Mouse (Mus musculus) heart, adult 8-10 months (tissue): ENCODE data around the gene Blm. TPM values are rescaled to one million over a fixed set of nuclear protein-coding genes. Genes with fewer than 3 reads are reported as not detected.

Experiments used
- DNase-seq: peaks from one replicate; pipeline ENCODE4 v3.0.0; 2022; ENCODE audit warnings: low spot score
- total RNA-seq, 4 experiments: library from RNA; stranded (reverse); gene quantifications; 2 replicates each; pipeline ENCODE4 v1.2.4; 2022

Blm gene
- total RNA-seq, 4 experiments from 2014 or later = 0.57 to 1.7 (median 1.2) TPM

DNA sequence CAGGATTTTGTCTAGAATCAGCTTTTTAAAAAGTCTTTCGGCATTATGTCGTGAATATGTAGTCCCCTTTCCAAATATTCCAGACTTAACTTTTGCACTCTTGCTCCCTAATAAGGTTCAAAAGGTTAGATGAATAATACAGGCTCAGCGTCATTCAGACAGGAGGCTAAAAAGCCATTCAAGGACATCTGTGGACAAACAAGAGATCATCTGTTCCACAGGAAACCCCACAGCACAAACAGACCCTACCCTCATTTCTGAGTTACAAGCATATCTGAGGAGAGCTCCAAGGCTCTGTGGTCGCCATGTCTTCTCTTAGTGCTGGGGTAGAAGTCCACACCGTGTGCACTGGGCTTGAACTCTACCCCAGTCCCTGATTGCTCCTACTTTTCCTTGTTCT is 70.1 kb downstream of the Blm start:
- no peak for DNase-seq

DNA sequence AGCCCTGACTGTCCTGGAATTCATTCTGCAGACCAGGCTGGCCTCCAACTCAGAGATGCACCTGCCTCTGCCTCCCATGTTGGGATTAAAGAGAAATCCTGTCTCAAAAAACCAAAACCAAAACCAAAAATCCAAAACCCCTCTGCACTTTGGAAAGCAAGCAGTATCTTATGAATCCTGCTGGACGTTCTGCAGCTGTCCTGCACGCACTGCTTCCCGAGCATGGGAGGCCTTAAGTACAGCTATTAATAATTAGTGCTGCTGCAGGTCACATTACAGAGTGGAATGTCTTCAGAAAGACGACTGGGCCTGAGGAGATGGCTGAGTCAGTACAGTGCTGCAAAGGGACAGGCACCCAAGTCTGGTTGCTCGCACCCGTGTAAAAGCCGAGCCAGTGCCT is 73.0 kb downstream of the Blm start:
- no peak for DNase-seq

DNA sequence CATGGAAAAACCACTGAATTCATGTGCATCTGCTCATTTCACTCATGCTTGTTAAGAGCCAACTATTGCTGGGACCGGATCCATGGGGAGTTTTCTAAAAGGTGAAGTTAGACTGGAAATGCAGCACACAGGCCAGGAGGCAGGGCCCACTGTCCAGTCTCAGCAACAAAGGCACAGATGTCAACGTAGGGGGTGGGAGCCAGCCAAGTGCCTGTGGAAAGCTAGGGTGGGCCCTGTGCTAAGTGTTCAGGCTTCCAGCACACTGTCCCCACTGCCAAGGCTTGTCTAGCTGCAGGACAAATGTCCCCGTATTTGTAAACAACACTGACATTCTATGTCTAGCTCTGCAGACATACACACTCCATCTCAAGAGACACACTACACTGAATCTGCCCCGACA is 74.0 kb downstream of the Blm start:
- no peak for DNase-seq

DNA sequence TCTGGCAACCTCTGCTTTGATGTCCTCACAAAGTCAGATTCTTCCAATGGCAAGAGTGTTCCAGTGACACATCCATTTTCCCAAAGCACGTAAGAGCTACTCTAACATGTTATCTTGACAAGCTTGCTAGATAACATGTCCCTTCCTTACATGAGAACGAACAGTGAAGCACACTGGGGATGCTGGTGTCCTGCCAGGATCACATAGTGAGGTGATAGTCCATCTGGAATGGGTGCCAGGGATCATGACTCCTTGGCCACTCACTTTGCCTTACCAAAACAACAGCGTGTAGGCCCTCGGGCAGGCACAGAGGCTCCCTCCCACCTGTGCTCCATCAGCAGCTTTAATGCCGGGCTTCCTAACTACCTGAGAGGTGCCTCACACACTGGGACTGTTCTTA is 74.7 kb downstream of the Blm start:
- DNase-seq = no peak

DNA sequence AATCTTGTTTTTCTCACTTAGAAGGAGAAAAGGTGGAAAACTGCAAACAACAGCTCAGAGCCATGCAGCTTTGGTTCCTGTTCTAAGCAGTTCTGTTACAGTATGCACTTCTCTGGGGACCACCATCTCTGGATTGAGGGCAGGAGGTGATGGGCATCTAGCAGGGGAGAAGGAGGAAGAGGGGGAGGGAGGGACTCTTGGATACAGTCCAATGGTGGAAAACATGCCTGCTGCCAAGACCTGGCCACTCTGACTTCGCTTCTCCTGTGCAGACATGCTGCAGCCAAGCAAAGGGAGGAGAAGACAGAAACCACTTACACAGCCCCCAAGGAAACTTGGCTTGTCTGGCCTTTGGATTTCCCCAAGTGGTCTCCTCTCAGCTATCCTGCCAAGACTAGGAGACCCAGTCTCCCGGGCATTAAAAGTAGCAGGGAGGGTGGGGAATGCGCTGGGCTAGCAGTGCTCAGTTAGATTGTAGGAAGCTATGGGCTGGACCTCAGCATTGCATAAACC is 77.0 kb downstream of the Blm start:
- no peak for DNase-seq

DNA sequence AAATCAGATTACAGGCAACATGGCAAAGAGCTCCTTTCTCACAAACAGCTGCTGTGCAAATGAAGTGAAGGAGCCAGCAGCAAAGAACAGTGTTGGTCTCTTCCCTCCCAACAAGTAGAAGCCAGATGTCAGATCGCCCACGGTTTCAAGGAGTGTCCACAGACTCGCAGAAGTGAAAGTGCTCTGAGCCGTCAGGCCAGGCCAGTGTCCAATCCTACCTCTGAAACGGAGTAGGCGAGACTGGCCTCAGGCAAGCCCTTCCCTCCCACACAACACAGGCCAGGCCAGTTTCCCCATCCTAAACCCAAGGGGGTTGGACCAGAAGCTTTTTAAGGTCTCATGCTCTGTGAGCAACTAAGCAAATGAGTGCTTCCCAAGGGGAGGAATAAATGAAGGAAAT is 77.7 kb downstream of the Blm start:
- peak; percentile 73 for DNase-seq

DNA sequence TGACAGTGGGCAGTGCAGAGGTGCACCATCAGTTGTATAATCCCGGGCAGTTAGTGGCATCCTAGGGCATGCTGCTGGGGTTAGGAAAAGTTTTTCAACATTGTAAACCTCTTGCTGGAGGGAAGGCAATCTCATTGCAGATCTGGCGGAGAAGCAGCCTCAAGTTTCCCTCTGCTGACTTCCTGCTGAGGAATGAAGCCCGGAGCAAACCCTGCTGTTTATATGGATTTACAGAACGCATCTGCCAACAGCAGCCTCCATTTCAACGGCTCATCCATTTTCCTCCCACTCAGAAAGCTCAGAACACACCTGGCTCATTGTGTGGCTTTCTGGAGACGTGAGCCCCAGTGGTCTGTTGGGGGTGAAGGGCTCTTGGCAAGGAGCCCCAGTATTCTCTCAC is 78.6 kb downstream of the Blm start:
- no peak for DNase-seq

DNA sequence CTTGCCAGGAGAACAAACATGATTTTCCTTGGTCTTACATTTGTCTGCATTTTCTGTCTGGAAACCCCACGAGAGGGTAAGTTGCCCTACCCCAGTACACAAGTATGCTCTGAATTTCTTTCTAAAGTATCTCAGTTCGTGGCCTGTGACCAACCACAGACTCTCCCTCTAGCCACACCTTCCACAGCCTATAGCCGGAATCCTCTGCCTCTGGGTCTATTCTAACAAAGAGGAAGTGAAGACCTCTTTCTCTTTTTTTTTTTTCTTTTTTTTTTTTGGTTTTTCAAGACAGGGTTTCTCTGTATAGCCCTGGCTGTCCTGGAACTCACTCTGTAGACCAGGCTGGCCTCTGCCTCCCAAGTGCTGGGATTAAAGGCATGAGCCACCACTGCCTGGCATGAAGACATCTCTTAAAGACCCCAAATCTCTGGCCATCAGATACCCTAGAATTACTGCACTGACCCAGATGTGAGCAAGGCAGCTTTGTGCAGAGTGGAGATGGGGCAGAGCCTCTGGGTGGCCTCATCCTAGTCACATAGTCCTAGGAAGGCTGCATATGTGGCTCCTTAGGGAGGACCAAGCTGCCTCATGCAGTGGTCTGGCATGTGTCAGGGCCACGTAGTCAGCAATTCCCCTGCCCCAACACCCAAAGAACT is 79.3 kb downstream of the Blm start:
- no peak for DNase-seq

DNA sequence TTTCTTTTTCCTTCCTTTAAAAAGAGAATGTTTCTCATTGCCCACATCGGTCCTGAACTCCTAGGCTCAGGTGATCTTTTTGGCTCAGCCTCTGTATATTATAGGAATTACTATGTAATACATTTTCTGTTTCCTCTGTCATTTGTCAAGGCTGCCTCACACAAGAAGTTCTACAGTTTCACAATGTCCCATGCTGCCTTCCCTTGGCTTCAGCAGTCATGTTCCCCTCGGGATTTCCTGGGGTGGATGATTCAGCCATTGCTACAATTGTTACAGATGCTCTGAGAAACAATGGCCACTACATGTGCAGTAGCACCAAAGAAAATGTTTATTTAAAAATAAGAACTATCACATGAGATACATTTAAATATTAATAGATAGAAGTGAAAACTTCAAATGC is 80.1 kb downstream of the Blm start:
- DNase-seq = no peak

DNA sequence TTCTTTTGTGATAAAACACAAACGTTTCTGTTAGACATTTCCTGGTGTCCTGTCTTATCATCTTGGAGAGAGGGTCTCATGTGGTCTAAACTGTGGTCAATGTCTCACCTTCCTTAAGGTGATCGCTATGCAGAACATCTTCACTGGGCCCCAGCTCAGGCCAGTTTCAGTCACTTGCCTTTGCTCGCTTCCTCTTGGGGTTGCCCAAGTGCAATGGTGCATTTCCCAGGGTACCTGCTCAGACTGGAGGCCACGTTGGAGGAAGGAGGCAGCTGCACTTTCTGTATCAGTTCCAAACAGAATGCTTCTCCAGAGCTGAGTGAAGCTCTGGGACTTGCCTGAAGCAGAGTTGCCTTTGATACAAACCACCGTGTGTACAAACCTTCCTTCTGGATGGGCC is 80.9 kb downstream of the Blm start:
- no peak for DNase-seq

DNA sequence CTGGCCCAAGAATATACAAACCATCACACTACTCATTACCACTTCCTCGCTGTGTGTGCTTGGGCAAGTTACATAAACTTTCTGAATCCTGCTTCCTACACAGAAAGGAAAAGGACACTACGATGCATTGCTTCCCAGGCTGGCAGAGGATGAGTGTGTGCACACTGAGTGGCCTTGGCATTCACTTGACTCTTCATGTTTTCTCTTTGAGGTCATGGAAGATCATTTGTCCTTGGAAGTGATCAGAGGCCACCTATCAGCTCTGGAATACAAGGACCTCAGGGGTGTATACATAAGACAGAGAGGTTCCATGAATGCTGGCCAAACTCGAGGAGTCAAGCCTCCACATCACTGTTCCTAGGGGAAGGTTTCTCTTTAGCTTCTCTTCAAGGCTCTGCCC is 81.8 kb downstream of the Blm start:
- no peak for DNase-seq

DNA sequence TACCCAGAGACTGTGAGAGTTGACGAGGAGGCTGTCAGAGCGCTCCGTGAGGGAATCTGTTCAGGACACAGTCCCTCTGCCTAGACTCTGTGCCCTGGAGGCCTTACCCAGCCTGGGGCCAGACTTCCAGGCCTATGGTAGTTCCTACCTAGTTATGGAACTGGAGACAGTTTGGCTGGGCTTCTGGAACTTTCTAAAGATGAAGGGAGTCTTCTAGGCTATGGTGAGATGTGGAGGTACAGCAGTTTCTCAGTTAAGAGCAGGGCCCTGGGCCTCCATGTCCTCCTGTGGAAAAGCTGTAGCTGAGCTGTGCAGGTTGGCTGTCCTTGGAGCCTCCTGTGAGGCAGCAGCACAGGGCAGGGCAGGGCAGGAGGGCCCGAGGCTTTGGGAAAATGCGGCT is 82.7 kb downstream of the Blm start:
- no peak for DNase-seq

DNA sequence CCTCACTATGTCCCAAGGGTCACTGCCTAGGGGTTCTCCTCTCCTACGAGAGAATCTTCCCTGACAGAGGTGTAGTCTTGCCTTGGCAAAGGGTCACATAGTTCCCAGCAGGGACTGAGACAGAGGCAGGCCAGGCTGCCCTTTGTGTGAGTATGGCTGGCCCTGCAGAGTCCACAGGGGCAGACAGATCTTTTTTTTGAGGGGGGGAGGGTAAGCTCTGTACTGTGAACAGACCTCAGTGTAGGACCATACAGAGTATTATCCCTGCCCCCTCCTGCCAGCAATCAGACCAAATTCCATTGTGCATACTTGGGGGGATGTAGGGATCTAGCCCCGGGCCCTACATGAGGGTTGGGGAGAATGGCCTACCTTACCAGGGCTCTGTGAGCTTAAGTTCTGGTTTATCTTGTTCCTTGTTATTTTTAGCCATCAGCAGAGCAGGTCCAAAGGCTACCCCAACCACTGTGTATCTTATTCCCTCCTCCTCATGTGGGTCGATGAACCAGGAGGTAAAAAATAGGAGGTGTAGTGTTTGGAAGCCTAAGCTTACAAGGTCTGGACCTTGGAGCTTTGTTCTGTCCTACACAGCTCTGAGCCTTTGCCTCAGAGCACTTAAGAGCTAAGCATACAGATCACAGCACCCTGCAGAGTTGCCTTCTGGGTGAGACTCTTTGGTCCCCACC is 83.2 kb downstream of the Blm start:
- DNase-seq = no peak

DNA sequence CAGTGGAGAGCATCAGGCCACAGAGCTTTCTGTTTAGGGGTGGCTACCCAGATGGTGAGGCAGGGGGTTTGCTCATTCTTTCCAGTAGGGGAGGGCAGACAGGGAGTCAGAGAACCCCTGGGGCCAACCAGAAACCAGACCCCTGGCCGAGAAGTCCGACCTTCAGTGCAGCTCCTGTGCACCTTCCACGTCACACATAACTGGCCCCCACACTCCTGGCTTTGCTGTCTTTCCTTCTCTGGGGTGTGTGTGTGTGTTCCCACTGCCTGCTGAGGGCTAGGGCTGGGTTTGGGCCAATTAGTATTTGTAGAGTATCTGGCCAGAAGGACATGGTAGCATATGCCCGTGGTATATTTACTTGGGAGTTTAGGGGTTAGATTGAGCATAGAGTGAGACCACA is 84.6 kb downstream of the Blm start:
- DNase-seq = no peak

DNA sequence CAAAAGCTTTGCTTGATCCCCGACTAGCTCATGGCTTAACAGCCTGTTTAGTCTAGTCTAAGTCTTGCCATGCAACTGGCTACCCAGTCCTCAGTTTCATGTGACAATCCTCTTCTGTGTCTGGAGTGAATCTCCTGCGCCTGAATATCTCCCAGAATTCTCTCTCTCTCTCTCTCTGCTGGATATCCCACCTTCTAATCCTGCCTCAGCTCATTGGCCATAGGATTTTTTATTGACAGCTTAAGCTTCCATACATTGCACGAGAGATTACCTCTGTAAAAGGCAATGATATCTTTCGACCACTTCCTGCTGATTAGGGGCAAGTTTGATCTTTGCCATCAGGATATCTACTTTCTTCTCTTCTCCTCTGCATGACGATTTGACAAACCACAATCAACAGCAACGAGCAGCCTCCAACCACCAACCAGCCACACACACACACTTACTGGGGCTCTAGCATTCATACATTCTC is 85.3 kb downstream of the Blm start:
- no peak for DNase-seq

DNA sequence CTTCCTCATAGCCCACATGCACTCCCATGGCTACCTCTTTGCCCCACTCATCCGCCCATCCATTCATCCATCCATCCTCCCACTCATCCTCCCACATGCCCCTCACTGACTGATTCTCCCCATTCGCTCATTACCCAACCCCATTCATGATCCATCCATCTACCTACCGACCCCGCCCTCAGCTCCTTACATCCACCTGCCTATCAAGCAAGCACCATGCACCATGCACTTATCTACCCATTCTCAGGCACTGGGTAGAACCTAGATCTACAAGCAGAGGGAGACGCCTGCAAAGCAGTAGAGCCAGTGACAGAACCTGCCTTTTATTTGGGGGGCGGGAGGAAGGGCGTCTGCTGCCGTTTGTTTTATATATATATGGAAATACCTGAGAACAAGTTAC is 87.6 kb downstream of the Blm start:
- no peak for DNase-seq

DNA sequence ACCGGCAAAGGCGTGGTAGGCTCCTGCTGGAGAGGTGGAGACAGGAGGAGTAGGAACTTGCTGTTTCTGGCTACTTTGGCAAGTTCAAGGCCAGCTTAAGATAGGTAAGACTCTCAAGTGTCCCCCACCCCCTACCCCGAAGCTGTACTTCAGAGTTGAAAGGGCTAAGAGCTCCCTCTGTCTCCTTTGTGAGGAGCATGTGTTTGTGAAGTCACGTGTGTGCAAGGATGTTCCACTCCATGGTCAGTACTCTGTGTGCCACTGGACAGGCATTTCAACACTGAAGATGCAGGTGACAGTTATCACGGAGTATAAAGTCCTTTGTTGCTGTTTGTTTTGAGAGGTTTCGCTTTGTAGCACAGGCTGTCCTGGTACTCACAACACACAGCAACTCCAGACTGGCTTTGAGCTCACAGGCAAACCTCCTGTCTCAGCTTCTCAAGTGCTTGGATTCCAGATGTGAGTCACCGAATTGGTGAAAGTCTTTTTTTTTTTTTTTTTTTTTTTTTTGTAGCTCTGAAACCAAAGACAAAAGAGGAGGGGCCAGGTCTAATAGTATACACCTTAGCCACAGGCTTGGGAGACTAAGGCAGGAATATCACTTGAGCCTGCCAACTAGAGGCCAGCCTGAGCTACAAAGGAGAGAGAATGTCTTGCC is 88.6 kb downstream of the Blm start:
- DNase-seq = no peak

DNA sequence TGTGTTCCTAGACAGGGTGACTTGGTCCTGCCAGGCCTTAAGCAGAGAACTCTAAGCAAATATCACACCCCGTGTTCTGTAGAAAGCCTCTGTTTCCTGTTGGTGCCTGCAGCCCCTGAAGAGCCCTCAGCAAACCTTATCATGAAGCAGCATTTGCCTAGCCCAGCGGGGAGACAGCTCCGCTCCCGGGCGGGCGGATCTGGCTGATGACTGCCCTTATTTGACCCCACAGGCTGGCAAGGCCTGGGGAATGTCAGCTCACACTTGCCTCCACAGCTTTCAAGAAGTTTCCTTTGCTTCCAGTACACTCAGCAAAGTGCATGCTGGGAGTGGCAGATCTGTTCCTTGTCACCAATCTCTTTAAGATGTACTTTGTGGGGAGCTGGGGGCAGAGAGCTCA is 89.4 kb downstream of the Blm start:
- peak; percentile 72 for DNase-seq

DNA sequence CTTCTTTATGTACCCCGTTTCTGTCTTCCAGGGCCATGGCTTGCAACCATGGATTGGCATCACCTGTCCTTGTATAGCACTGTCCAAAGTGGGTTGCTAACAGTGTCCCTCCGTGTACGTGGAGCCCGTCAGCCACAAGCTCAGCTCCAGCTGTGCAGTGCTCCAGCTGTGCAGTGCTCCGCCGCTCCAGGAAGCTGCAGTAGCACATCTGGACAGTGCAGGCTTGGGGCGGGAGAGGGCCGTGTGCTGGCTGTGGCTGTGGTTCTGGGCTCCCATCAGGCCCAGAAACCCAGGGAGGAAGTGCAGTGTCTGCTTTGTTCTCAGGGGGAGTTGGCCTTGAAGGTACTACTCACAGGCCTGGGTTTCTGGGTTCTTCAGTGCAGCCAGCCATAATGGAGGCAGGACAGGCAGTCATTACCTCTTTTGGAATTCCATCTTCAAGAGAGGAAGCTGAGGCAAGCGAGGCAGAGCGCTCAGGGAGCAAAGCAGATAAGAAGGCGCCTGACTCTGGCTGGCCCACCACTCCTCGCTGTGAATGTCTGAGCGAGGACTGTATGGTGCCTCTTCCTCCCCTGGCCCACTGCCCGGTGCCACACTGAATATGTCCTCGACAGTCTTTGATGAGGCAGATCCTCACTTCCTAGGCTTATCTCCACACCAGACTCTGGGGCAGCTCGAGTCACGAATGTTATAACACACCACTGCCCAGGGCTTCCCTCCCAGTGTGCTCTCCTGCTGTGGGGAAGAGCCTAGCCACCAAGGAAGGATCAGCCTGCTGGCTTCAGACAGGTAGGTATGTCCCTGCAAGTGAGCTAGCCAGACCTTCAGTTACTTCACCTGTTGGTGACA is 90.3 kb downstream of the Blm start:
- DNase-seq = no peak

DNA sequence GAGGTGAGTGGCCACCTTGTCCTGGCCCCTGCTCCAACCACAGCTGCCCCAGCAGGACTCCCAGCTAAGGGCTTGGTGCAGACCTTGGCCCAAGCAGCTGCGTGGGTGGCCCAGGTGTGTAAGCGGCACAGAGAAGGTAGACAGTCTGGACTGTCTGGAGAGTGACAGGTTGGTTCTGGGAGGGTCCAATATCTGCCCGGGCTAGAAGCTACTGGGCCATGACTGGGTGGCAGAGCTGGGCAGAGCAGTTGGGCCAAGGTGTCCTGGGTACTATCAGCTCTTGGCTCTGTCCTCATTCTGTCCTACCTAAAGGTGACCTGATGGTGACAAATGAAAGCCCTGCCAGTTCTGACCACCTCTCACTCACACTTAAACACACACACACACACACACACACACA is 91.8 kb downstream of the Blm start:
- no peak for DNase-seq

DNA sequence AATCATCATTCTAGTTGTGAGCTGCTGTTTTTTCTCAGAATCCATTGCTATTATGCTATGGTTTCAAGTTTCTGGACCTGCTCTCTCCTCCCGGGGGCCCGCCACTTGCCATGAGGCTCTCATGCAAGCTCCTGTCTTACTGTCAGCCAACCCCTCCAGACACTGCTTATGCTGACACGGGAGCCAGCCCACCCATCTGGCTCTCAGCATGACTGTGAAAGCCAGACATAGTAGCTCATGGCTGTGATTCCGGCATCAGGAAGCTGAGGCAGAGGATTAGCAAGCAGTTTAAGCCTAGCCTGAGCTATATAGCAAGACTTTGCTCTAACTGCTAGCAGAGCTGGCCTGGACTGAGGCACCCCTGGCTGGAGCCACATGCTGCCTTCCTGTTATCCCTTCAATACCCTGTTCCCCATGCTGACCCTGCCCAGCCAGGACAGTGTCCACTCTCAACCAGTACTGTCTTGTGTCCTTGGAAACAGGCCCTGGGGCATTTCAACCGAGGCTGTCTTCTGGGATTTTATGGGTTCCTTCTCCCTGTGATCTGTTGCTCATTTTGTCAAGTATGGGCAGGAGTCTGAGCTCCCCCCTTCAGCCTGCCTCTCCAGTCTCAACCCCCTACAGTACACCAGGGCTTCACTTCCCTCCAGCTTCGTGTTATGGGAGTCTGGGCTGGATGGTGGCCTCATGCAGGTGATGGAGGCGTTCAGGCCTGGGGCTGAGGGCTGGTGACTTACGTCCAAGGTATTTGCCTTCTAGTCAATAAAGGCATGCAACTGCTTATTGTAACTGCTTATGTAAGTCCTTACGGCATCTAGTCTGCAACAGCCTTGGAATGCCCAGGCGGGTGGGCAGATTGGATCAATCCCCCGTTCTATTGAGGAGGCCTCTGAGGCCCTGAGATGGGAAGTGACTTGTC is 92.7 kb downstream of the Blm start:
- no peak for DNase-seq
